Mouse (Mus musculus) adrenal gland, adult 8-10 months (tissue): ENCODE measurements around the gene Dnah17. TPM values are rescaled to one million over a fixed set of nuclear protein-coding genes. Genes with fewer than 3 reads are reported as not detected.
A peak's percentile ranks its signal among the peaks of the same experiment; 100 is the strongest.

ENCODE experiments used
- DNase-seq: peaks from one replicate; pipeline ENCODE4 v3.0.0; 2022
- total RNA-seq, 4 experiments: library from RNA; stranded (reverse); gene quantifications; 2 replicates each; pipeline ENCODE4 v1.2.4; 2022

Gene Dnah17
- total RNA-seq, 4 experiments from 2014 or later, result 0.03 to 0.12 (median 0.03) TPM; not detected in 1

GRCm38 (mm10) chr11:118018328-118018727, 112.1 kb downstream of the Dnah17 start:
- no peak for DNase-seq

- no peak for DNase-seq
Measured at GRCm38 (mm10) chr11:118015381-118016145, 114.9 kb downstream of the Dnah17 start.

- DNase-seq, result no peak
Measured at GRCm38 (mm10) chr11:118014391-118014995, 115.9 kb downstream of the Dnah17 start.

- DNase-seq, result no peak
Measured at GRCm38 (mm10) chr11:118013339-118013738, 117.1 kb downstream of the Dnah17 start.

GRCm38 (mm10) chr11:118012595-118012994, 117.8 kb downstream of the Dnah17 start:
- DNase-seq, result no peak

GRCm38 (mm10) chr11:118009865-118010571, 120.4 kb downstream of the Dnah17 start:
- no peak for DNase-seq

- DNase-seq, result no peak
Measured at GRCm38 (mm10) chr11:118008843-118009242, 121.6 kb downstream of the Dnah17 start.

- peak; percentile 52 for DNase-seq
Measured at GRCm38 (mm10) chr11:118008144-118008805, 122.2 kb downstream of the Dnah17 start.

- DNase-seq, result no peak
Measured at GRCm38 (mm10) chr11:118007460-118008143, 122.8 kb downstream of the Dnah17 start.

- DNase-seq, result no peak
Measured at GRCm38 (mm10) chr11:118004217-118004616, 126.2 kb downstream of the Dnah17 start.

GRCm38 (mm10) chr11:118003718-118004117, 126.7 kb downstream of the Dnah17 start:
- no peak for DNase-seq

- DNase-seq, result peak; percentile 72
Measured at GRCm38 (mm10) chr11:118003176-118003575, 127.3 kb downstream of the Dnah17 start.

GRCm38 (mm10) chr11:118000565-118001215, 129.7 kb downstream of the Dnah17 start:
- peak; percentile 52 for DNase-seq

- no peak for DNase-seq
Measured at GRCm38 (mm10) chr11:118000083-118000482, 130.4 kb downstream of the Dnah17 start.

GRCm38 (mm10) chr11:117999260-117999934, 131.0 kb downstream of the Dnah17 start:
- no peak for DNase-seq

- DNase-seq, result no peak
Measured at GRCm38 (mm10) chr11:117998356-117998755, 132.1 kb downstream of the Dnah17 start.

GRCm38 (mm10) chr11:117997085-117997484, 133.3 kb downstream of the Dnah17 start:
- DNase-seq, result no peak

- DNase-seq, result no peak
Measured at GRCm38 (mm10) chr11:117996066-117996465, 134.4 kb downstream of the Dnah17 start.

- DNase-seq, result no peak
Measured at GRCm38 (mm10) chr11:117995661-117996060, 134.8 kb downstream of the Dnah17 start.

- DNase-seq, result no peak
Measured at GRCm38 (mm10) chr11:117995255-117995654, 135.2 kb downstream of the Dnah17 start.
